Mouse (Mus musculus) heart, adult 2 months (tissue): ENCODE measurements around the gene Strap.

Experiments
- CTCF ChIP-seq: fragments of 200-600 bp; IDR thresholded peaks from 2 replicates; pipeline ENCODE4 v1.8.1; 2022; ENCODE audit warnings: antibody characterized with exemption, mild to moderate bottlenecking, moderate library complexity
- EP300 ChIP-seq: fragments of 200-500 bp; IDR thresholded peaks from 2 replicates; pipeline ENCODE4 v1.6.1; 2011; ENCODE audit warnings: low read depth, low read length, control low read depth; ENCODE audit not compliant: insufficient read depth
- POLR2A ChIP-seq: fragments of 200-500 bp; IDR thresholded peaks from 2 replicates; pipeline ENCODE4 v1.6.1; 2011; ENCODE audit warnings: mild to moderate bottlenecking, low read depth, low read length, control low read depth; ENCODE audit not compliant: insufficient read depth

GRCm38 (mm10) chr6:137740972-137741371 lies 6.1 kb downstream of the Strap start:
- TF ChIP-seq CTCF (no peak), POLR2A (no peak), EP300 (no peak)
